Mouse (Mus musculus) layer of hippocampus, adult 9-11 months (tissue): ENCODE measurements around the gene Vipas39.

Source experiments
- DNase-seq: peaks from one replicate; pipeline ENCODE4 v3.0.0; 2022

Gene Vipas39

DNA sequence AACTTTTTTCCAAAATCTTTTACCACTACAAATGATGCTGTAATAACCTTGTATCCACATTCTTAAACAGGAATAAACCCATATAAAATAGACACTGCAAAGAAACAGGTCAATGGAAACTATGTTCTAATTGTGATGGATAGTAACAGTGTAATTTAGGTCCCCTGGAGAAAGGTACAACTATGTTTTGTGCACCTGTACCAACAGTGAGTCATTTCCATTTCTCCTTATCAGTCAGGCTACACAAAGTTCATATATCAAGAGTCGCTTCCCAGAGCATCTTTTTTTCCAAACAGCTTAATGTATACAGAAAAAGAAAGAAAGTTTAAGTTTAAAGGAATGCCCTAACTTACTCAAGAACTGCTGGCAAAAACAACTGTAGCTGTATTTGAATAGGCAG lies 71.0 kb downstream of the Vipas39 start:
- no peak for DNase-seq

GRCm38 (mm10) chr12:87193008-87193407 lies 73.0 kb downstream of the Vipas39 start:
- no peak for DNase-seq
